ENCODE assay signal across 24 mouse cellular contexts in genomic region chr5:102698396-102698795, GRCm38 (mm10).
A peak's percentile ranks its signal among the peaks of the same experiment; 100 is the strongest.
DNase-seq lines count a peak whose midpoint lies in the region; ATAC-seq and TF ChIP-seq lines count a peak whose summit lies in the region.
"Had no signal": no experiment of that assay in that cellular context is flagged by ENCODE, and none has a peak within 500 bp of the region (broad histone marks: within the 10 kb centered on the region; RNA-seq: fewer than 3 reads in every experiment).

No protein-coding gene starts in this region.

- H3K9me3 ChIP-seq in forebrain, postnatal 0 days (ENCODE audit: low read length), result no peaks in the 10 kb centered on the region
- H3K9me3 ChIP-seq in forebrain, embryonic 12.5 days, result no peaks in the 10 kb centered on the region
- H3K9me3 ChIP-seq in heart, embryonic 11.5 days (replicated peaks; ENCODE audit: control insufficient read depth, low read length), result no peaks in the 10 kb centered on the region
- H3K9me3 ChIP-seq: embryonic facial prominence, embryonic 15.5 days; forebrain, embryonic 10.5 days; heart, embryonic 13.5 days; hindbrain, embryonic 15.5 days; intestine, embryonic 15.5 days; limb, embryonic 12.5 days; liver, embryonic 12.5 days; midbrain, embryonic 15.5 days had no signal

- no peak overlapping the region for H3K4me3 ChIP-seq in forebrain, postnatal 0 days (ENCODE audit: low read depth, low read length)
- H3K4me3 ChIP-seq in forebrain, embryonic 12.5 days (replicated peaks), result no peak overlapping the region
- no peak overlapping the region for H3K4me3 ChIP-seq in heart, embryonic 11.5 days (ENCODE audit: low read depth, low read length)
- no peak overlapping the region for H3K4me3 ChIP-seq in left cerebral cortex, adult 2 months
- H3K4me3 ChIP-seq: embryonic facial prominence, embryonic 15.5 days; forebrain, embryonic 10.5 days; heart, embryonic 13.5 days; hindbrain, embryonic 15.5 days; intestine, embryonic 15.5 days; layer of hippocampus, adult 2 months; limb, embryonic 12.5 days; liver, embryonic 12.5 days; midbrain, embryonic 15.5 days; myocyte had no signal

- no peak overlapping the region for H3K4me2 ChIP-seq in forebrain, postnatal 0 days (ENCODE audit: low read depth)
- H3K4me2 ChIP-seq in forebrain, embryonic 12.5 days, result no peak overlapping the region
- H3K4me2 ChIP-seq in heart, embryonic 11.5 days, result no peak overlapping the region
- H3K4me2 ChIP-seq: embryonic facial prominence, embryonic 15.5 days; heart, embryonic 13.5 days; hindbrain, embryonic 15.5 days; intestine, embryonic 15.5 days; limb, embryonic 12.5 days; liver, embryonic 12.5 days; lung, embryonic 14.5 days; midbrain, embryonic 15.5 days had no signal

- no peak overlapping the region for H3K27ac ChIP-seq in forebrain, postnatal 0 days (ENCODE audit: low read depth, low read length)
- H3K27ac ChIP-seq in forebrain, embryonic 12.5 days, result no peak overlapping the region
- H3K27ac ChIP-seq in heart, embryonic 11.5 days (ENCODE audit: low read depth, low read length), result no peak overlapping the region
- H3K27ac ChIP-seq in left cerebral cortex, adult 2 months, result no peak overlapping the region
- H3K27ac ChIP-seq: embryonic facial prominence, embryonic 15.5 days; forebrain, embryonic 10.5 days; heart, embryonic 13.5 days; hindbrain, embryonic 15.5 days; intestine, embryonic 15.5 days; layer of hippocampus, adult 2 months; limb, embryonic 12.5 days; liver, embryonic 12.5 days; midbrain, embryonic 15.5 days had no signal

- intact Hi-C loops in left cerebral cortex, postnatal 14 days (cut with DNase I), result loop anchor here (10.0 kb wide), 1 partner anchor 274 kb away; no protein-coding TSS in a partner anchor
- intact Hi-C loops in left cerebral cortex, adult 2 months (cut with DNase I), result no loop called here

- TF ChIP-seq CTCF in forebrain, postnatal 0 days (IDR thresholded peaks at IDR 0.05; ENCODE audit: low read depth), result no peak
- no peak for TF ChIP-seq CTCF in left cerebral cortex, adult 2 months (IDR thresholded peaks at IDR 0.05)

- H3K4me1 ChIP-seq in forebrain, postnatal 0 days (ENCODE audit: insufficient read depth), result no peaks in the 10 kb centered on the region
- H3K4me1 ChIP-seq in forebrain, embryonic 12.5 days, result no peaks in the 10 kb centered on the region
- no peaks in the 10 kb centered on the region; the same call in 1 of the 2 replicates for H3K4me1 ChIP-seq in heart, embryonic 11.5 days (ENCODE audit: control insufficient read depth, insufficient read depth, low read length)
- H3K4me1 ChIP-seq: forebrain, embryonic 10.5 days; hindbrain, embryonic 15.5 days; intestine, embryonic 15.5 days; limb, embryonic 12.5 days; midbrain, embryonic 15.5 days had no signal

- 67% methylated on average over 5 of the region's 5 CpGs for WGBS in forebrain, postnatal 0 days
- 90% methylated on average over 5 of the region's 5 CpGs for WGBS in forebrain, embryonic 12.5 days
- 62% methylated on average over 5 of the region's 5 CpGs for WGBS in heart, embryonic 11.5 days (ENCODE audit: insufficient replicate concordance)

- H3K9ac ChIP-seq in forebrain, postnatal 0 days, result no peak overlapping the region
- no peak overlapping the region for H3K9ac ChIP-seq in forebrain, embryonic 12.5 days
- no peak overlapping the region for H3K9ac ChIP-seq in heart, embryonic 11.5 days (ENCODE audit: low read depth, low read length)
- H3K9ac ChIP-seq: embryonic facial prominence, embryonic 15.5 days; heart, embryonic 13.5 days; hindbrain, embryonic 15.5 days; intestine, embryonic 15.5 days; limb, embryonic 12.5 days; liver, embryonic 12.5 days; lung, embryonic 14.5 days; midbrain, embryonic 15.5 days had no signal

- H3K36me3 ChIP-seq in forebrain, postnatal 0 days (ENCODE audit: insufficient read depth), result no peaks in the 10 kb centered on the region
- no peaks in the 10 kb centered on the region for H3K36me3 ChIP-seq in forebrain, embryonic 12.5 days (replicated peaks)
- no peaks in the 10 kb centered on the region for H3K36me3 ChIP-seq in heart, embryonic 11.5 days (ENCODE audit: control insufficient read depth, insufficient read depth, low read length)
- H3K36me3 ChIP-seq: embryonic facial prominence, embryonic 15.5 days; forebrain, embryonic 10.5 days; G1E; heart, embryonic 13.5 days; hindbrain, embryonic 15.5 days; intestine, embryonic 15.5 days; limb, embryonic 12.5 days; liver, embryonic 12.5 days; midbrain, embryonic 15.5 days had no signal

- no peaks in the 10 kb centered on the region for H3K27me3 ChIP-seq in forebrain, postnatal 0 days (ENCODE audit: insufficient read depth, low read length)
- no peaks in the 10 kb centered on the region for H3K27me3 ChIP-seq in forebrain, embryonic 12.5 days
- H3K27me3 ChIP-seq in heart, embryonic 11.5 days (ENCODE audit: control insufficient read depth, insufficient read depth, low read length), result no peaks in the 10 kb centered on the region
- H3K27me3 ChIP-seq: embryonic facial prominence, embryonic 15.5 days; heart, embryonic 13.5 days; hindbrain, embryonic 15.5 days; intestine, embryonic 15.5 days; limb, embryonic 12.5 days; liver, embryonic 12.5 days; midbrain, embryonic 15.5 days had no signal

- no peak for DNase-seq in forebrain, postnatal 0 days
- DNase-seq in heart, adult 8-10 months (ENCODE audit: low spot score), result peak; percentile 44
- DNase-seq in left cerebral cortex, postnatal 14 days (ENCODE audit: low spot score in 2 of 2), result peak; percentile 16 to 32
- DNase-seq in left cerebral cortex, adult 2 months (ENCODE audit: extremely low spot score in 1 of 2, low spot score in 2 of 2), result no peak
- DNase-seq in lung, adult 18-20 months, result no peak
- DNase-seq: cerebellum, adult 11-12 months; lung, embryonic 14.5 days; lung, postnatal 36 days; thymus, postnatal 25 days had no signal

- peak; percentile 29; the same call in 1 of the 2 replicates for ATAC-seq in forebrain, postnatal 0 days
- no peak for ATAC-seq in forebrain, embryonic 12.5 days (ENCODE audit: low FRiP score)
- ATAC-seq in heart, embryonic 11.5 days (replicated peaks; ENCODE audit: insufficient number of reproducible peaks, low FRiP score, low TSS enrichment), result no peak
- ATAC-seq: activated CD4-positive, CD25-positive, alpha-beta regulatory T cell, adult 4 months; CD4-positive, CD25-positive, alpha-beta regulatory T cell, adult 4 months; intestine, embryonic 15.5 days; liver, embryonic 12.5 days; midbrain, embryonic 15.5 days had no signal

Comparison
In these comparisons a context has a peak if more than half of its experiments do, and no peak if none do; other contexts are left out.
1. DNase-seq: peak in heart, adult 8-10 months (single experiment) and left cerebral cortex, postnatal 14 days (2 of 2); none in forebrain, postnatal 0 days (single experiment), left cerebral cortex, adult 2 months (0 of 2) and lung, adult 18-20 months (0 of 2).